ENCODE assay signal across 11 mouse cellular contexts in the genomic region with DNA sequence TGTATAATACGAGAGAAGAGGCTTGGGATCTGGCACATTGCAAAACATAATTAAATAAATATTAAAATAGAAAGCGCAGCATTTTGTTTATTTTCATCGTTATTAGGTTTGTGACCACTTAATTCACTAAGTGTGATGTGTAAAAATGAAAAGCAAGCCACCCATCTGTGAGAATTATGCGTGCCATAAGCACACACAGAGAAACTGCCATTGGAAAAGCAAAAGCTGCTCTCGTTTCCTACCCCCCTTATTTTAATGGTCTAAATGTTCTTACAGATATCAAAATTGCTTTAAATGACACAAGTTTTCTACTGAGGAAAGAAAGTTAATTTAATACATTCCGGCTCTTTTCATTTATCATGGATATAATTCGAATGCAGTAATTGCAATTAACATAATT.
DNase-seq lines count a peak whose midpoint lies in the region; ATAC-seq lines count a peak whose summit lies in the region.
"Had no signal": no experiment of that assay in that cellular context is flagged by ENCODE, and none has a peak within 500 bp of the region (broad histone marks: within the 10 kb centered on the region; RNA-seq: fewer than 3 reads in every experiment).

No protein-coding gene starts in this region.

- no peaks in the 10 kb centered on the region for H3K9me3 ChIP-seq in heart, embryonic 14.5 days (ENCODE audit: control insufficient read depth, low read length)
- no peaks in the 10 kb centered on the region for H3K9me3 ChIP-seq in embryonic facial prominence, embryonic 10.5 days
- no peaks in the 10 kb centered on the region for H3K9me3 ChIP-seq in hindbrain, embryonic 10.5 days
- H3K9me3 ChIP-seq in midbrain, embryonic 11.5 days (ENCODE audit: control insufficient read depth, low read length): no peaks in the 10 kb centered on the region

- no peak overlapping the region for H3K9ac ChIP-seq in heart, embryonic 14.5 days (ENCODE audit: low read length)
- peak overlapping the region; percentile 14; the same call in 1 of the 2 replicates for H3K9ac ChIP-seq in midbrain, embryonic 11.5 days (ENCODE audit: low read length)

- H3K27ac ChIP-seq in heart, embryonic 14.5 days (replicated peaks in 1 of 2; ENCODE audit: control insufficient read depth in 1 of 2, insufficient read depth in 1 of 2, low read depth in 2 of 2, low read length in 2 of 2): no peak overlapping the region
- H3K27ac ChIP-seq in embryonic facial prominence, embryonic 10.5 days (replicated peaks): peak overlapping the region; percentile 80
- peak overlapping the region; percentile 80 for H3K27ac ChIP-seq in hindbrain, embryonic 10.5 days
- H3K27ac ChIP-seq in midbrain, embryonic 11.5 days (ENCODE audit: low read depth, low read length): no peak overlapping the region

- H3K27me3 ChIP-seq in heart, embryonic 14.5 days (ENCODE audit: control insufficient read depth, insufficient read depth, low read length): no peaks in the 10 kb centered on the region
- H3K27me3 ChIP-seq in embryonic facial prominence, embryonic 10.5 days (replicated peaks; ENCODE audit: low read depth, poor library complexity, severe bottlenecking): no peaks in the 10 kb centered on the region
- no peaks in the 10 kb centered on the region for H3K27me3 ChIP-seq in hindbrain, embryonic 10.5 days (ENCODE audit: insufficient read depth, poor library complexity, severe bottlenecking)
- no peaks in the 10 kb centered on the region for H3K27me3 ChIP-seq in midbrain, embryonic 11.5 days (ENCODE audit: control insufficient read depth, insufficient read depth, low read length)

- H3K4me1 ChIP-seq in heart, embryonic 14.5 days (ENCODE audit: control insufficient read depth in 2 of 2, insufficient read depth in 2 of 2, low read length in 2 of 2): no peaks in the 10 kb centered on the region
- peaks cover 13% of the 10 kb centered on the region for H3K4me1 ChIP-seq in embryonic facial prominence, embryonic 10.5 days
- peaks cover 14% of the 10 kb centered on the region for H3K4me1 ChIP-seq in hindbrain, embryonic 10.5 days (replicated peaks)
- H3K4me1 ChIP-seq in midbrain, embryonic 11.5 days (ENCODE audit: control insufficient read depth, insufficient read depth, low read length): peaks cover 3% of the 10 kb centered on the region; the same call in 1 of the 2 replicates

- H3K4me3 ChIP-seq in heart, embryonic 14.5 days (ENCODE audit: control insufficient read depth in 1 of 2, insufficient read depth in 1 of 2, low read depth in 1 of 2, low read length in 2 of 2): no peak overlapping the region
- H3K4me3 ChIP-seq in embryonic facial prominence, embryonic 10.5 days: peak overlapping the region; percentile 36; the same call in 1 of the 2 replicates
- peak overlapping the region; percentile 35 for H3K4me3 ChIP-seq in hindbrain, embryonic 10.5 days
- no peak overlapping the region for H3K4me3 ChIP-seq in midbrain, embryonic 11.5 days (ENCODE audit: low read depth, low read length)

- 0 out of 2 replicates have a peak overlapping the region, but pooled peaks have one; percentile 11 for H3K4me2 ChIP-seq in heart, embryonic 14.5 days (ENCODE audit: low read length)
- H3K4me2 ChIP-seq in midbrain, embryonic 11.5 days: peak overlapping the region; percentile 14; the same call in 1 of the 2 replicates

- H3K36me3 ChIP-seq in heart, embryonic 14.5 days (ENCODE audit: control insufficient read depth, insufficient read depth, low read length): no peaks in the 10 kb centered on the region
- H3K36me3 ChIP-seq in embryonic facial prominence, embryonic 10.5 days (replicated peaks): no peaks in the 10 kb centered on the region
- no peaks in the 10 kb centered on the region for H3K36me3 ChIP-seq in hindbrain, embryonic 10.5 days
- no peaks in the 10 kb centered on the region for H3K36me3 ChIP-seq in midbrain, embryonic 11.5 days (ENCODE audit: control insufficient read depth, insufficient read depth, low read length)

- intact Hi-C loops in heart, postnatal 36 days (cut with DNase I): no loop called here

- WGBS in heart, embryonic 14.5 days: 84% methylated on average over 7 of the region's 7 CpGs
- WGBS in embryonic facial prominence, embryonic 10.5 days: 80% methylated on average over 7 of the region's 7 CpGs
- WGBS in hindbrain, embryonic 10.5 days: 81% methylated on average over 7 of the region's 7 CpGs
- WGBS in midbrain, embryonic 11.5 days: 80% methylated on average over 7 of the region's 7 CpGs

- DNase-seq in heart, postnatal 36 days: no peak
- no peak for DNase-seq in embryonic facial prominence, embryonic 10.5 days (ENCODE audit: low spot score)
- no peak for DNase-seq in hindbrain, embryonic 10.5 days (ENCODE audit: low spot score)
- DNase-seq in midbrain, embryonic 11.5 days (ENCODE audit: low spot score, missing footprints): no peak
- DNase-seq in cerebellum, postnatal 4 days (ENCODE audit: low spot score in 2 of 2): no peak
- no peak for DNase-seq in heart, adult 18-20 months
- DNase-seq: B cell, adult 2 months; cerebellum, postnatal 36 days had no signal

- ATAC-seq in heart, embryonic 14.5 days (ENCODE audit: insufficient number of reproducible peaks, insufficient read depth, low FRiP score, low read depth): no peak
- ATAC-seq in midbrain, embryonic 11.5 days (ENCODE audit: low FRiP score): peak; percentile 31; the same call in 1 of the 2 replicates
- ATAC-seq in granulocyte monocyte progenitor cell, adult 5-6 weeks (replicated peaks; ENCODE audit: poor library complexity, severe bottlenecking): no peak
- ATAC-seq: inflammation-experienced regulatory T-cells, adult 6 months had no signal

Comparison
In these comparisons a context has a peak if more than half of its experiments do, and no peak if none do; other contexts are left out.
1. H3K27ac ChIP-seq: peak in embryonic facial prominence, embryonic 10.5 days (single experiment) and hindbrain, embryonic 10.5 days (single experiment); none in heart, embryonic 14.5 days (0 of 2) and midbrain, embryonic 11.5 days (single experiment).
2. H3K4me3 ChIP-seq: peak in embryonic facial prominence, embryonic 10.5 days (single experiment) and hindbrain, embryonic 10.5 days (single experiment); none in heart, embryonic 14.5 days (0 of 2) and midbrain, embryonic 11.5 days (single experiment).